Mouse (Mus musculus) spleen, postnatal 4 days (tissue): ENCODE measurements around the gene Sept9.

Experiments
- DNase-seq, 2 experiments: peaks; one replicate each; pipeline ENCODE4 v3.0.0; 2022; ENCODE audit warnings: low spot score in 2 of 2

Gene Sept9

DNA sequence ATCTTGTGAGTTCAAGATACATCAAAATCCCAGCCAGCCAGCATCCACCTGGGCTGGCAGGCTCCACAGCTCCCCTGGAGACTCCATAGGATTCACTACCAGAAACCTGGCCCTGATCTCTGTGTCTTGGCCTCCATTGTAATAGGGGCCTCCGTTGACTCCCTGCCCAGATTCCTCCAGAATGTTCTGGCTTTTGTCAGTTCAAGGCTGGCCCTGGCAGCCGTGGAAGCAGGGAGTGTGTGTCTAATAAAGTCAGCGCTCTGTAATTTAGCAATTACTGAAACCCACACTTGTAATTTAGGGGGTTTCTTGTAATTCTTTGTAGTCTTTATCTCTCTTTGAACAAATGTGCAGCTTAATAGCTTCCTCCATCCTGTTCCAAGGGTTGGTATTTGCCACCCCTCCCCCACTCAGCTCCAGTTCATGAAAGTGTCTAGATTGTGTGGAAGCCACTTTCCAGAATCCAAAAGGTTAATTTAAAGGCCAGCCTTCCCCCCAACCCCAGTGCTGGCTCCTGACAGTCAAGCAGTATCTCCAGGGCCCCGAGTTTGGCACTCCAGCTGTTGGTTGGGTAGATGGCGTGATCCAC, 170.9 kb downstream of the Sept9 start:
- DNase-seq: no peak

DNA sequence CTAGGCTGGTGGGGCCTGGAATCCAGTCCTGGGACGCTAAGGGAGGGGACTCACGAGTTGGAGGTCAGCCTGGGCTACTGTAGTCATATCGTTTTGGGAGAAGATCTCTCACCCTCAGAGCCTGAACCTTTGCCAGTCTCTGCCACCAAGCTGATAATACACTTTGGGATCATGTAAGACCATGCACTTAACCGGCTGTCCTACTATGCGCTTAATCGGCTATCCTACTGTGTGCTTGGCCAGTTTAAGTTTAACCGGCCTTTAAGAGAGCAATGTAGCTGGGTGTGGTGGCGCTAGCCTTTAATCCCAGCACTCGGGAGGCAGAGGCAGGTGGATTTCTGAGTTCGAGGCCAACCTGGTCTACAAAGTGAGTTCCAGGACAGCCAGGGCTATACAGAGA, 173.1 kb downstream of the Sept9 start:
- no peak for DNase-seq

GRCm38 (mm10) chr11:117373195-117373594, 173.7 kb downstream of the Sept9 start:
- no peak for DNase-seq

- DNase-seq: no peak
Observed at GRCm38 (mm10) chr11:117373870-117374269, 174.4 kb downstream of the Sept9 start.

GRCm38 (mm10) chr11:117374288-117374687, 174.8 kb downstream of the Sept9 start:
- no peak for DNase-seq

DNA sequence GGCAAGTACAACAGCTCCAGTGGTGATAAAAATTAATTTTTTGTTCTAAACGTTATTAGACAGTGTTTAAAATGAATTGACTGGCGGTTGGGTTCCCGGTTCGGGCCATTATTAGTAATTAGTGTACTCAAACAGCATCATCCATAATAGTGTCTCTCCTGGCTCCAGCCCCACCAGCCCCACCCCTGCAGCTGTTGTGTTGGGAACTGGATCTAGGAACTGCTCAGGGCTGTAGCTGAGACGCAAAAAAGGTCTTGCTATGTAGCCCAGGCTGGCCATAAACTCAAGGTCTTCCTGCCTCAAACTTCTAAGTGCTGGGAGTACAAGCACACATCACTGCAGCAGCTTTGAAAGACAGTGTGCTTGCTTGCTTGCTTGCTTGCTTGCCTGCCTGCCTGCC, 180.3 kb downstream of the Sept9 start:
- DNase-seq: no peak

GRCm38 (mm10) chr11:117384235-117384634, 184.8 kb downstream of the Sept9 start:
- no peak for DNase-seq

DNA sequence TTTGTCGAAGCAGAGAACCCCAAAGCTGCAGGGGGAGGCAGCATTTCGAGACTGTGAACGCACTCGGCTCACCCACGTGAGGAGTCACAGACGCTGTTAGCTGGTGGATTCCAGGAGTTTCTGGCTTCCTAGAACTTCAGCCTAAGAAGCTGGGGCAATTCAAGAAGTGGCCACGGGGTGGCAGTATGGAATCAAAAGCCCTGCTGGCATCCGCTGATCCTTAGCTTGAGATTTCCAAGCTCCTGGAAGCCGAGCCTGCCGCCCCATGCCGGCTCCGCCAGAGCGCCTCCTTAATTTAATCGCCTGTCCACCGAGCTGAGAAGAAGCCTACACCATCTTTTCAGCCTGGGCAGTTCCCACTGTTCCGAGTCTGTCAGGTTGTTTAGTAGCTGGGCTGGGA, 185.4 kb downstream of the Sept9 start:
- peak; percentile 69 to 88 for DNase-seq

- no peak for DNase-seq
Observed at GRCm38 (mm10) chr11:117385331-117386103, 186.1 kb downstream of the Sept9 start.

DNA sequence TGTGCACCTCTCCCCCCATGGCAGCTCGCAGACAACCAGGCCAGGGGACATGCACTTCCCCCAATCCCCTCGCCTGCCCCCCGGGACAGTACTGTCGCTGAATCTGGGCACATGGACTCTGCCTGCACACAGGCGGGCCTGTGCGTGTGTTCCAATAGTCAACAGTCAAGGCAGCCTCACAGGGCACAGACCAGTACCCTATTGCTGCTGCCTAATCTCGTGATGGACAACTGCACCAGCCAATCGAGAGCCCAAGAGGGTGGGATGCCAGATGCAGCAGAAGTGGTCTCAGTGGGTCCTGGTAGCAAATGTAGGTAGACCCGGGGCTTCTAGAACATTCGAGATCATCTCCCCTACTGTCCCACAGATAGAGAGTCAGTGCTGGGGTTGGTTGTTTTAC, 187.8 kb downstream of the Sept9 start:
- no peak for DNase-seq

DNA sequence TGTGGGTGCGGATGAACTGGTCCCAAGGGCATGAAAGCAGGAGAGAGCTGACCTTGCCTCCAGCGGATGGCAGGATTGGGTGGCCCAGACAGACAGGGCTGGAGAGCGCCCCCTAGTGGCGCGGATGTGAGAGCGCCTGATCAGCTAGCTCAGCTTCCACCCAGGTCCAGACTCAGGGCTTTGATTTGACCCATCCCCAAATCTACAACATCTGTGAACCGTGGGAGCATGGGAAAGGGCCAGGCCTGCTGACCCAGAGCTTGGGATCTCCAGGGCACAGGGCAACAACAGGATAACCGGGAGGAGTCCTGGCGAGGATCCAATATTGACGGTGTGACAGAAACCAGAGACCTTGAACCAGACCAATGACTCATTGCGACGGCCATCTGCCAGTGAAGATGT, 190.5 kb downstream of the Sept9 start:
- peak; percentile 45 to 84 for DNase-seq

DNA sequence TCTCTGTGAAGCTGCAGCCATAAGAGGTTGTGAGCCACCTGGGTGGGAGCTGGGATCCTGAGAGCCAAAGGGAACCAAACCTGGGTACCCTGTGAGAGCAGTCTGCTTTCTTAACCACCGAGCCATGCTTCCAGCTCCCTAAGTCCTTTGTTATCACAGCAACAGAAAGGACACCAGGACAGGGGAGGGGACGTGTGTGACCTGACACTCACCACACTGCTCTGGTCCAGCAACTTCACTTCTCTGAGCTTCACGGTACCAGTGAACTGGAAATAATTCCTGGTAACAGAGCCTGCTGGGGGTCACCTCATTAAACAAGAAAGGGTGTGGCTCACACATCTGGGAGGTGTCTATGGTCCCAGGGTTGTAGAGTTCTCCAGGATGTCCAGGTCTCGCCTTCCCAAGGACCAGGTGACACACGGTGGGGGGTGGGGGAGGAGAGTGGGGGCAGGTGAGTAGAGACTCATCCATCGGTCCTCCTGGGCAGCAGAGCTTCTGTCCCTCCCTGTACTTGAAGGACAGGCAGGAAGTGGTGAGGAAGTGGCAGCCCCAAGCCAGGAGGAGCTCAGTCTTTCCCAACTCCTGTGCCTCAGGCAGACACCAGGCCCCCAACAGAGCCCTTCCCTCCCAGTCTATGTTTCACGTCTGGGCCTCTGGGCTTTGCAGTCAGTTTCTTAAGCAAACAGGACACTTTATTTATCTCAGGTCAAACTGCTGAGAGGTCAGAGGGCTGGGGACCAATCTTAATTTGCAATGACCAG, 191.5 kb downstream of the Sept9 start:
- no peak for DNase-seq

DNA sequence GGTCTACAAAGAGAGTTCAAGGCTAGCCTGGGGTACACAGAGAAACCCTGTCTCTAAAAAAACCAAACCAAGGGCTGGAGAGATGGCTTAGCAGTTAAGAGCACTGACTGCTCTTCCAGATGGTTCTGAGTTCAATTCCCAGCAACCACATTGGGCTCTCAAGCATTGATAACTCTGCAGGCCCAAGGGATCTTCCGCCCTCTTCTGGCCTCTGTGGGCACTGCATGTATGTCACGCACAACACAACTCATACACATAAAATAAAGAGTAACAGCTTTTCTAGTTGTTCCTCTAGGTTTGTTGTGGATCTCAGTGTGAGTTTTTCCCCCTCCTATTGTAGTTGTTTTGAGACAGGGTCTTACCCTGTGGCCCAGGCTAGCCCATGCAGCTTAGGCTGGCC, 192.8 kb downstream of the Sept9 start:
- peak; percentile 36 to 71 for DNase-seq

DNA sequence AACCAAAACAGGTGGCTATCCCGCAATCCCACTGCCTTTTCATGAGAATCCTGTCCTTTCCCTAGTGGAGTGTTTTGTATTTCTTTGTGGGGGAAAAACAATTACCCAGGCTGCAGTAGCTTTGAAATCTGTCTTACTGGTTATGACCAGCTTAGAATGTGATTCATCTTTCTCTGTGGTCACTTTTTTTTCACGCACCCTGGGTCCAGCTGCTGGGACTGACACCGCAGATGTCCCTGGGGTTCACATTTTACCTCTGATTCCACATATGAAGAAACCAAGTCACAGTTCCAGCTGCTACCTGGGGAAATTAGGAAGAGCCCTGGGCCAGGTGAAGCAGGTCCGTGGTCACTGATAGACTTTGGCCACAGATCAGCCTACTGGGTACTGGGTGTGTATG, 194.3 kb downstream of the Sept9 start:
- no peak for DNase-seq

DNA sequence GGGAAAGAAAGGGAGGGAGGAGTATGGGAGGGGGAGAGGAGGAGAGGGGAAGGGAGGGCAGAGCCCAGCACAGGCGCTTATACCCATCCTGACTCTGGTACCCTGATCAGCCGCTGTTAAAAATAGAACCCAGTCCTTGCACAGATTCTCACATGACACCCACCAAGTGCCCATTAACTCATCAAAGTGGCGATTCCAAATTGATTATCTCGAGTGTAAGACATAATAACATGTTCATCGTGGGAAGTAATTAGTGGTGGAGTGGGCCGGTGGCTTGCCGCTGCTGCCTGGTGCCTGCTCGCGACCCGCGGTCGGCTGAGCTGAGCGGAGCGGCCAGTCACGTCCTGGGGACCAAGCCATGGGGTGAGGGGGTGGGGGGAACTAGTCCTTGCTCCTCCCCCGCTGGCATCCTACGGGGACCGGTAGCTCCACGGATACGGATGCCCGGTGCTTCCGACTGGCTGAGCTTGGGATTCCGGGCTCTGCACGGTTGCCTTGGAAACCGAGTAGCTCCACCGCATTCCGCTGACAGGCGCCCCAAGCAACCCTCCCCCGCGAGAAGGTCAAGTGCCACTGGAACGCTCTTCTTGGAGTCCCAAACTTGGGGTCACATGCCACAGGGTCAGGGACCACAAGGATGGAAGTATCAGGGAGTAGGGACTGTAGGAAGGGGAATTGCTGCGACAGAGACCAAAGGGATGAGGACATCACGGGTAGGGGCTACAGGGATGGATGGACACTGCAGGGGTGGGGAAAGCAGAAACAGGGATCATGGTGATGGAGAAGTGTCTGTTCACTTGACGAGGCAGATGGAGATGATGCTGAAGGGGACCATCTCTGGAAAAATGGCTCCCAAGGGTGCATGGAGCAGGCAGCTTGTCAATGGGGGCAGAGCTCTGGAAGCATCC, 195.0 kb downstream of the Sept9 start:
- no peak for DNase-seq

- no peak for DNase-seq
Observed at GRCm38 (mm10) chr11:117395228-117395627, 195.8 kb downstream of the Sept9 start.

DNA sequence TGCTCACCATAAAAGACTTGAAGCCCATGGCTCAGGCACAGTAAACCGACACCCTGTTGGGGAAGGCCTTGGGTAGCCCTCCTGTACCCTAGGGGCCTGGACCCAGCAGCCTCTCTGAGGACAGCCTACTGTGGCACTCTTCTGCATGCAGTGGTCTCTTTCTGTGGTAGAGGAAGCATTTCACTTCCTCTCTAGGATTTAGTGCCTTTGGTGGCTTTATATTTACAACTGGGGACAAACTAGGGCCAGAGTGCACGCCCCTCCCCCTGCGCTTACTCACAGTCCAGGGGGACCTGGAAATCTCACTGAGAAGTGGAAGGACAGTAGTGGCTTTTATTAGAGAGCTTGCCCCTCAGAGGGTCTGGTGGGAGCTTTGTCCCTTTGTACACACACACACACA, 197.5 kb downstream of the Sept9 start:
- no peak for DNase-seq

GRCm38 (mm10) chr11:117397755-117398154, 198.3 kb downstream of the Sept9 start:
- no peak for DNase-seq

DNA sequence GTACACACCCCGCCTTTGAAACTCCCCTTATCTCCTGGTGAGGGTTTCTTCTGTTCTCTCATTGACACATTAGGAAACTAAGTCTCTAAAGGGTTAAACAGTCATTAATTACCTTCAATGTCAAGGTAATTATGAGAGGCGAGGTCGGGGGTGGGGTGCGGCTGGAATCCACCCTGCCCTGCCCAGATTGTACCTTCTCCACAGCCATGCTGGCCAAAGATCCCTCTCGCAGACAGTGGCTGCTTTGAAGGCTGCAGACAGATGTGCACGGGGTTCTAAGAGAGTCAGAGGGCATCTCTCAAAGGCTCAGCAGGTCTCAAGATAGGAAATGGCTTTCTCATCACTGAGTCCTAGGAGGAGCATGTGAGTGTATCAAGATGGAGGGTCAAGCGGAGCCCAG, 198.7 kb downstream of the Sept9 start:
- DNase-seq: no peak

DNA sequence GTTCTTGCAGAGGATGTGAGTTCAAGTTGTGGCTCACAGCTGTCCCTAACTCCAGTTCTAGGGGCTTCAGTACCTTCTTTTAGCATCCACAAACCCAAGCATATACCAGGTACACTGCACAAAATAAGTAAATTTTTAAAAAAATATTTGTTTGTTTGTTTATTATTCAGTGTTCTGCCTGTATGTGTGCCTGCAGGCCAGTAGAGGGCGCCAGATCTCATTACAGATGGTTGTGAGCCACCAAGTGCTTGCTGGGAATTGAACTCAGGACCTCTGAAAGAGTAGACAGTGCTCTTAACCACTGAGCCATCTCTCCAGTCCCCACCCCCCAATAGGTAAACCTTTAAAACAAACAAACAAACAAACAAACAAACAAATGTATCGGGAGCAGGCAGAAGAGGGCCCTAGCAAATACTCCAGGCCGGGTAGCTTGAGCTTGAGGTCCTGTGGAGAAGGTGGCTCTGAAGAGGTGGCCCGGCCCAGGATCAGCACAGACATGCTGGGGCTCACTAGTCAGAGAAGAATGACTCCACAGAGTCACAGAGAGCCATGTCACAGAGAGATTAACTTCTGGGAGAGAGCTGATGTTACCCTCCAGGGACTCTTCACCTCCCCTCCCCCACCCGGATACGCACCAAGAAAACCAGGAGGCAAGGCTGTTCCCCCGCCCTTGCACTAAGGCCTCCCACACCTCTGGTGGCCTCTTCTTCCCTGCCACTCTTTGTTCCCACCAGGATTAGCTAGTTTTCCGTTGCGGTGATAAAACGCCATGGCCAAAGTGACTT, 202.3 kb downstream of the Sept9 start:
- DNase-seq: no peak

GRCm38 (mm10) chr11:117402550-117402949, 203.1 kb downstream of the Sept9 start:
- no peak for DNase-seq
